In the genomic region with DNA sequence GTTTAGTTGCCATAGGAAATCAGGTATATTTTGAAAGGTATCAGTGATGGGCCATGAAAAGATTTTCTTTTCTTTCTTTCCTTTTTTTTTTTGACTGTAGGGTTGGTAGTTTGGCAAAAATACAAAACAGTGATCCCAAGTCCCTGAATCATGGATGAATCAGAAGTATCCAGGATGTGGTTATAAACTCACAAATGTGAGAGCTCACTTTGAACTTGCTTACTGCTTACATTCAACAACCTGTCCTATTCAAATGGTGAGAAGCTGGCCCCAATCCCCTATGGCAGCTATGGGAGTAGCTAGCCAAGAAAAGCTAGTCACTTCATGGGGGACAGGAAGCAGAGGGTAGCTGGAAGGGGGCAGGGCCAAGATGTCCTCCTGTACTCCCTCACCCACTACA, we compare ENCODE assay signal across 11 mouse cellular contexts. TPM values are rescaled to one million over a fixed set of nuclear protein-coding genes. Genes with fewer than 3 reads are reported as not detected.
"Had no signal": no experiment of that assay in that cellular context is flagged by ENCODE, and none has a peak within 500 bp of the region (broad histone marks: within the 10 kb centered on the region; RNA-seq: fewer than 3 reads in every experiment).

No protein-coding gene starts in this region.

- DNase-seq: lung, adult 18-20 months; lung, embryonic 14.5 days; lung, postnatal 10 days; lung, postnatal 36 days; right cerebral cortex, postnatal 14 days; thymus, adult 2 months; thymus, postnatal 25 days; thymus, postnatal 4 days had no signal

RNA-seq across cellular contexts. Expression of a gene that starts 37.1 kb away (rescaled TPM):
- total RNA-seq: megakaryocyte progenitor cell, adult 5-6 weeks; monocyte, adult 5-6 weeks; neutrophil, adult 5-6 weeks had no signal
